Mouse (Mus musculus) lung, adult 2 months (tissue): ENCODE data around the gene Abcb10. TPM values are rescaled to one million over a fixed set of nuclear protein-coding genes. Genes with fewer than 3 reads are reported as not detected.
A peak's percentile ranks its signal among the peaks of the same experiment; 100 is the strongest.

Experiments used
- DNase-seq: peaks from one replicate; pipeline ENCODE4 v3.0.0; 2022
- H3K4me1 ChIP-seq: fragments of 200-500 bp; 2 replicates; pipeline ENCODE4 v1.6.1; 2011; ENCODE audit warnings: low read length; ENCODE audit not compliant: control insufficient read depth, insufficient read depth
- H3K4me3 ChIP-seq: fragments of 200-500 bp; replicated peaks from 2 replicates; pipeline ENCODE3; 2011; ENCODE audit warnings: low read depth, mild to moderate bottlenecking, control low read depth, low read length; ENCODE audit errors: extremely low read depth
- CTCF ChIP-seq: fragments of 200-500 bp; IDR thresholded peaks from 2 replicates; pipeline ENCODE4 v1.5.1; 2011; ENCODE audit warnings: mild to moderate bottlenecking, low read length, control low read depth; ENCODE audit not compliant: insufficient read depth
- POLR2A ChIP-seq: fragments of 200-500 bp; IDR thresholded peaks from 2 replicates; pipeline ENCODE4 v1.6.1; 2011; ENCODE audit warnings: low read depth, mild to moderate bottlenecking, control low read depth, low read length, borderline replicate concordance; ENCODE audit errors: extremely low read depth
- WGBS: fragments of 180-500 bp; shearing (Covaris S2); methylation state at CpG from one replicate; pipeline ENCODE4 v1.1.7; 2018; 5-methylcytosine and 5-hydroxymethylcytosine counted together
- polyA plus RNA-seq: library from polyadenylated mRNA; depleted of rRNA; stranded (reverse); fragments of >200 nt; gene quantifications from 2 replicates; pipeline ENCODE4 v1.2.3, GENCODE M21; 2012

Abcb10 gene
- polyA plus RNA-seq, 1 experiment: 12.6 TPM

DNA sequence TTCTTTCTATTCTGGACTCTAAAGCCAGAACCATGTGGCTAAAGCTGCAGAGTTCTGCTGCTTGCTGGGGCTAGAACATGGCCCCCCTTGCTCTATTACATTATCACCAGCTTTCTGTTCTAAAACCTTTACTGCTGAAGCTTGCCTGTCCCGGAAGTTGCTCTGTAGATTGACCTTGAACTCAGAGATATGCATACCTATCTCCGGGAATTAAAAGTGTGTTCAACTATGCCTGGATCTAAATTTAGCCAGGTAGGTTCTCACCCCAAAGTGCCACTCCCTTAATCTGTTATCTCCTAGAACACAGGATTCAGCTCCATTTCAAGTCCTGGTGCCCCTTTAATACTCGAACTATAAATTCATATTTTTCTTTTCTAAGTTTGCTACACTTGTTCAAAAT, 28.7 kb upstream of the Abcb10 start:
- no peak for DNase-seq
- 71% methylated on average over 3 of the region's 3 CpGs for WGBS
- no peak for TF ChIP-seq CTCF
- no peak for TF ChIP-seq POLR2A
- H3K4me3 ChIP-seq: no peak overlapping the region
- H3K4me1 ChIP-seq: no peaks in the 10 kb centered on the region

- TF ChIP-seq CTCF (no peak), POLR2A (no peak)
- DNase-seq: no peak
- WGBS: 69% methylated on average over 6 of the region's 6 CpGs
- H3K4me3 ChIP-seq: no peak overlapping the region
- H3K4me1 ChIP-seq: no peaks in the 10 kb centered on the region
Observed at GRCm38 (mm10) chr8:124007829-124008228, 24.9 kb upstream of the Abcb10 start.

- 92% methylated on average over 10 of the region's 10 CpGs for WGBS
- no peak for DNase-seq
- Histone ChIP-seq H3K4me1 (no peaks in the 10 kb centered on the region), H3K4me3 (no peak overlapping the region)
- TF ChIP-seq POLR2A: no peak
- no peak for TF ChIP-seq CTCF
Observed at GRCm38 (mm10) chr8:124002546-124003108, 19.7 kb upstream of the Abcb10 start.

- Histone ChIP-seq H3K4me1 (no peaks in the 10 kb centered on the region), H3K4me3 (no peak overlapping the region)
- TF ChIP-seq POLR2A (no peak), CTCF (no peak)
- 64% methylated on average over 2 of the region's 2 CpGs for WGBS
- DNase-seq: no peak
Observed at GRCm38 (mm10) chr8:123999568-123999967, 16.6 kb upstream of the Abcb10 start.

- TF ChIP-seq CTCF (no peak), POLR2A (no peak)
- 68% methylated on average over 3 of the region's 3 CpGs for WGBS
- Histone ChIP-seq H3K4me1 (no peaks in the 10 kb centered on the region; the same call in 1 of the 2 replicates), H3K4me3 (no peak overlapping the region)
- DNase-seq: no peak
Observed at GRCm38 (mm10) chr8:123993997-123994396, 11.1 kb upstream of the Abcb10 start.

GRCm38 (mm10) chr8:123993597-123993996, 10.7 kb upstream of the Abcb10 start:
- no peaks in the 10 kb centered on the region; the same call in 1 of the 2 replicates for H3K4me1 ChIP-seq
- H3K4me3 ChIP-seq: no peak overlapping the region
- no peak for DNase-seq
- no peak for TF ChIP-seq CTCF
- no peak for TF ChIP-seq POLR2A
- 87% methylated on average over 5 of the region's 5 CpGs for WGBS

- no peak overlapping the region for H3K4me3 ChIP-seq
- 69% methylated on average over 8 of the region's 8 CpGs for WGBS
- no peaks in the 10 kb centered on the region; the same call in 1 of the 2 replicates for H3K4me1 ChIP-seq
- DNase-seq: no peak
- TF ChIP-seq POLR2A: no peak
- peak; percentile 52 for TF ChIP-seq CTCF
Observed at GRCm38 (mm10) chr8:123992587-123992986, 9.7 kb upstream of the Abcb10 start.

DNA sequence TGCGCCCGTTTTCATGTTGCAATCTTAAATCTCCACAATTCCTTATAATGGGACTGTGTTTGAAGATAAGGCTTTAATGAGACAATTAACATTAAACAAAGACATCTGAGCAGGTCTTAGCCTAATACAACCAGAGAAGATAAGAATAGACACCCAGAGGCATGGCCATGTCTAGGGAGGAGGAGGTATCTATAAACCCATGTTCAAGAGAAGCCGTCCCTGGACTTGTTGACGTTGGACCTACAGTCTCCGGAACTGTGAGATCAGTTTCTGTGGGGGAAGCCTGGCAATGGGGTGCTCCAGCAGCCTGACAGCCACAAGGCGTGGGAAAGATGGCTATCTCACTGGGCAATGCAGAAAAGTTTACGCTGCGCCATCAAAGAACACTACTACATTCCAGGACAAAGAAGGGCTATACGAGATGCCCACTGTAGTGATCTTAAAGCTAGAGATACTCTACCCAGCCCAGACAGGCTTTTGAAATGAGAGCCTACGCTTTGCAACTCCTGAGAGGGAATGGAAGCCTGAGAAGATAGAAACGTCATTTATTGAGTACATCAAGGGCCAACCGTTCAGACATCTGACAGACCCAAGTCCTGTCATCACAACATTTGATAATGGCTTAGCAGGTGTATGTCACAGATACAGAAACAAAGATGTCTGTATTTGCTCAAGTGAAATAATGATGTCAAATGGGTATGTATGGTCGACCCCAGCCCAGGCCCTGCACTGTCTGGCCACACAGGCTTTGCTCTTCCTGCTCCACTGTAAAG, 7.5 kb upstream of the Abcb10 start:
- TF ChIP-seq CTCF (no peak), POLR2A (no peak)
- Histone ChIP-seq H3K4me3 (no peak overlapping the region), H3K4me1 (no peaks in the 10 kb centered on the region; the same call in 1 of the 2 replicates)
- no peak for DNase-seq
- WGBS: 78% methylated on average over 13 of the region's 13 CpGs

DNA sequence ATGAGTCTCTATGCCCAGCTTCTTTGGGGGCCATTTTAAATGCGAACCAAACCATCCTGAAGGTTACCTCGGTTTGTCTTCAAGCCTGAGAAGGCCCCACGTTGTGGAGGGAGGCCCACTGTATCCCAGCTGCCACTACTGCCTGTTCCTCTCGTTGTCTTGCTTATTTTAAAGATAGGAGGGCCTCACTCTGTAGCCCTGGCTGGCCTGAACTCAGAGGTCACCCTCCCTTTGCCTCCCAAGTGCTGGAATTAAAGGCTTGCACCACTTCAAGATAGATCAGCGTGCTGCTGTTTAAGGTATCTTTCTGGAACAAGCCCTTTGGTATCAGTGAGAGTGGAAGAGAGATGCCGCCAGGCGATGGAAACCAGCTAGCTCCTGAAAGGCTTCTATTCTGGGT, 6.2 kb upstream of the Abcb10 start:
- H3K4me1 ChIP-seq: no peaks in the 10 kb centered on the region; the same call in 1 of the 2 replicates
- no peak for DNase-seq
- no peak overlapping the region for H3K4me3 ChIP-seq
- TF ChIP-seq POLR2A (no peak), CTCF (no peak)
- WGBS: 57% methylated on average over 7 of the region's 7 CpGs

GRCm38 (mm10) chr8:123988605-123989038, 5.7 kb upstream of the Abcb10 start:
- Histone ChIP-seq H3K4me3 (no peak overlapping the region), H3K4me1 (no peaks in the 10 kb centered on the region)
- no peak for DNase-seq
- 35% methylated on average over 6 of the region's 6 CpGs for WGBS
- no peak for TF ChIP-seq CTCF
- TF ChIP-seq POLR2A: no peak
